Mouse (Mus musculus) cortical plate, adult 2 months (tissue): ENCODE measurements around the gene Nek5. TPM values are rescaled to one million over a fixed set of nuclear protein-coding genes. Genes with fewer than 3 reads are reported as not detected.

Source experiments
- H3K27ac ChIP-seq: fragments of 200-500 bp; 2 replicates; pipeline ENCODE4 v1.5.1; 2012; ENCODE audit warnings: low read length, control low read depth, inconsistent platforms; ENCODE audit not compliant: insufficient read depth
- H3K4me1 ChIP-seq: fragments of 200-500 bp; 2 replicates; pipeline ENCODE4 v1.6.1; 2011; ENCODE audit warnings: low read length; ENCODE audit not compliant: control insufficient read depth, insufficient read depth
- H3K4me3 ChIP-seq: fragments of 200-500 bp; 2 replicates; pipeline ENCODE4 v1.5.1; 2011; ENCODE audit warnings: mild to moderate bottlenecking, low read length, control low read depth; ENCODE audit not compliant: insufficient read depth
- CTCF ChIP-seq: fragments of 200-500 bp; IDR thresholded peaks from 2 replicates; pipeline ENCODE4 v1.5.1; 2011; ENCODE audit warnings: mild to moderate bottlenecking, control low read depth, low read length; ENCODE audit not compliant: insufficient read depth; ENCODE audit errors: extremely low read depth
- POLR2A ChIP-seq: fragments of 200-500 bp; IDR thresholded peaks from 2 replicates; pipeline ENCODE4 v1.6.1; 2011; ENCODE audit warnings: mild to moderate bottlenecking, low read length, control low read depth; ENCODE audit not compliant: insufficient read depth; ENCODE audit errors: extremely low read depth
- polyA plus RNA-seq: library from polyadenylated mRNA; depleted of rRNA; stranded (reverse); fragments of >200 nt; gene quantifications from 2 replicates; pipeline ENCODE4 v1.2.3, GENCODE M21; 2012

The Nek5 gene
- polyA plus RNA-seq, 1 experiment = 0.33 TPM

GRCm38 (mm10) chr8:22091568-22091967 is 33.3 kb downstream of the Nek5 start:
- Histone ChIP-seq H3K27ac (no peak overlapping the region), H3K4me1 (no peaks in the 10 kb centered on the region), H3K4me3 (no peak overlapping the region)
- no peak for TF ChIP-seq CTCF
- TF ChIP-seq POLR2A = no peak

- Histone ChIP-seq H3K4me3 (no peak overlapping the region), H3K27ac (no peak overlapping the region), H3K4me1 (no peaks in the 10 kb centered on the region)
- TF ChIP-seq POLR2A = no peak
- TF ChIP-seq CTCF = no peak
Observed at GRCm38 (mm10) chr8:22089226-22089625, 35.6 kb downstream of the Nek5 start.

GRCm38 (mm10) chr8:22079313-22080007 is 45.4 kb downstream of the Nek5 start:
- TF ChIP-seq CTCF (no peak), POLR2A (no peak)
- Histone ChIP-seq H3K4me1 (no peaks in the 10 kb centered on the region), H3K27ac (no peak overlapping the region), H3K4me3 (no peak overlapping the region)

GRCm38 (mm10) chr8:22061126-22061525 is 63.7 kb downstream of the Nek5 start:
- TF ChIP-seq POLR2A = no peak
- no peak for TF ChIP-seq CTCF
- Histone ChIP-seq H3K4me1 (no peaks in the 10 kb centered on the region), H3K4me3 (peak overlapping the region; percentile 46; the same call in 1 of the 2 replicates)

GRCm38 (mm10) chr8:22060446-22060889 is 64.4 kb downstream of the Nek5 start, which contains the start of gene Alg11:
Gene Alg11 (plus strand): TSS chr8:22060721.
- H3K4me3 ChIP-seq = peak within 1 kb of the TSS; percentile 46
- no peaks in the 10 kb centered on the region for H3K4me1 ChIP-seq
- no peak within 1 kb of the TSS for H3K27ac ChIP-seq
- TF ChIP-seq CTCF (no peak), POLR2A (peak; percentile 92)

More at GRCm38 (mm10) chr8:22061126-22061525, 63.7 kb downstream of the Nek5 start:
- no peak overlapping the region for H3K27ac ChIP-seq

- H3K27ac ChIP-seq = no peak within 1 kb of the TSS
- TF ChIP-seq POLR2A = no peak
- H3K4me3 ChIP-seq = peak within 1 kb of the TSS; percentile 46
- no peaks in the 10 kb centered on the region for H3K4me1 ChIP-seq
Observed at GRCm38 (mm10) chr8:22059821-22060445, 64.9 kb downstream of the Nek5 start, which contains the start of gene Atp7b. Gene Atp7b (minus strand): TSS chr8:22060305.

- TF ChIP-seq POLR2A (no peak), CTCF (no peak)
- H3K27ac ChIP-seq = no peak overlapping the region
- H3K4me3 ChIP-seq = peak overlapping the region; percentile 46; the same call in 1 of the 2 replicates
- no peaks in the 10 kb centered on the region for H3K4me1 ChIP-seq
Observed at GRCm38 (mm10) chr8:22059153-22059738, 65.6 kb downstream of the Nek5 start.

- no peaks in the 10 kb centered on the region for H3K4me1 ChIP-seq
- no peak overlapping the region for H3K27ac ChIP-seq
- TF ChIP-seq CTCF (no peak), POLR2A (no peak)
- no peak overlapping the region for H3K4me3 ChIP-seq
Observed at GRCm38 (mm10) chr8:22058368-22058767, 66.5 kb downstream of the Nek5 start.

- H3K27ac ChIP-seq = no peak overlapping the region
- H3K4me1 ChIP-seq = no peaks in the 10 kb centered on the region
- H3K4me3 ChIP-seq = no peak overlapping the region
- no peak for TF ChIP-seq CTCF
- no peak for TF ChIP-seq POLR2A
Observed at GRCm38 (mm10) chr8:22056850-22057249, 68.0 kb downstream of the Nek5 start.
